Mouse (Mus musculus) hindbrain, postnatal 0 days (tissue): ENCODE measurements around the gene Gm17416. TPM values are rescaled to one million over a fixed set of nuclear protein-coding genes. Genes with fewer than 3 reads are reported as not detected.

Experiments
- ATAC-seq: fragments of 200-750 bp; cut with Nextera tagmentation; 2 replicates; pipeline ENCODE4 v1.8.0; 2017; ENCODE audit warnings: mild to moderate bottlenecking, moderate TSS enrichment, moderate library complexity
- DNase-seq: peaks from one replicate; pipeline ENCODE4 v3.0.0-alpha.2; 2015; ENCODE audit warnings: low spot score
- H3K27ac ChIP-seq: fragments of 300-500 bp; sonication (generic); 2 replicates; pipeline ENCODE4 v1.5.1; 2014; ENCODE audit warnings: mild to moderate bottlenecking
- H3K27me3 ChIP-seq: fragments of 300-500 bp; sonication (generic); 2 replicates; pipeline ENCODE4 v1.6.1; 2014; ENCODE audit warnings: low read length, mixed read lengths; ENCODE audit not compliant: insufficient read depth
- H3K36me3 ChIP-seq: fragments of 300-500 bp; sonication (generic); 2 replicates; pipeline ENCODE4 v1.6.1; 2014; ENCODE audit warnings: low read length, mixed read lengths; ENCODE audit not compliant: insufficient read depth
- H3K4me1 ChIP-seq: fragments of 300-500 bp; sonication (generic); 2 replicates; pipeline ENCODE4 v1.6.1; 2014; ENCODE audit warnings: antibody characterized with exemption, low read length, mixed read lengths; ENCODE audit not compliant: insufficient read depth
- H3K4me2 ChIP-seq: fragments of 300-500 bp; sonication (generic); 2 replicates; pipeline ENCODE4 v1.6.1; 2014; ENCODE audit warnings: low read depth, mild to moderate bottlenecking, low read length, moderate library complexity, mixed read lengths
- H3K4me3 ChIP-seq: fragments of 300-500 bp; sonication (generic); 2 replicates; pipeline ENCODE4 v1.5.1; 2014; ENCODE audit warnings: low read length
- H3K9ac ChIP-seq: fragments of 300-500 bp; sonication (generic); replicated peaks from 2 replicates; pipeline ENCODE4 v1.6.1; 2014; ENCODE audit warnings: mild to moderate bottlenecking, low read length, moderate library complexity, mixed read lengths
- H3K9me3 ChIP-seq: fragments of 300-500 bp; sonication (generic); 2 replicates; pipeline ENCODE4 v1.6.1; 2016; ENCODE audit warnings: low read length, mixed read lengths
- CTCF ChIP-seq: IDR thresholded peaks from 2 replicates; pipeline ENCODE4 v1.5.1; 2016; ENCODE audit warnings: antibody characterized with exemption, control low read depth, low read depth
- WGBS: fragments of 180-500 bp; shearing (Covaris S2); extraction: QIAGEN DNeasy Blood & Tissue Kit; methylation state at CpG from one replicate; pipeline ENCODE4 v1.1.7; 2014; 5-methylcytosine and 5-hydroxymethylcytosine counted together
- polyA plus RNA-seq: library from polyadenylated mRNA; unstranded; fragments of >200 nt; fragmentation: Nextera tagmentation; extraction: Ambion mirVana; gene quantifications from 2 replicates; pipeline ENCODE4 v1.2.1, GENCODE M21; 2015
- total RNA-seq: library from RNA; depleted of rRNA; stranded (reverse); fragments of >200 nt; gene quantifications from 2 replicates; pipeline ENCODE4 v1.2.3, GENCODE M21; 2014; rRNA removed

Gm17416 gene
- total and polyA plus RNA-seq, 2 experiments from 2014 or later = not detected

- no peaks in the 10 kb centered on the region for H3K4me1 ChIP-seq
- H3K36me3 ChIP-seq = no peaks in the 10 kb centered on the region
- 78% methylated on average over 15 of the region's 15 CpGs for WGBS
- peak; percentile 22 for DNase-seq
- H3K9ac ChIP-seq = no peak within 1 kb of the TSS
- H3K4me3 ChIP-seq = no peak within 1 kb of the TSS
- no peak for ATAC-seq
- no peak within 1 kb of the TSS for H3K27ac ChIP-seq
- peak; percentile 44 for TF ChIP-seq CTCF
- no peak within 1 kb of the TSS for H3K4me2 ChIP-seq
- no peaks in the 10 kb centered on the region for H3K27me3 ChIP-seq
- H3K9me3 ChIP-seq = no peaks in the 10 kb centered on the region
Observed at GRCm38 (mm10) chr2:152604057-152604456, 34.9 kb downstream of the Gm17416 start, which contains the start of gene Defb36. Gene Defb36, plus strand, starts transcription at chr2:152604327.

GRCm38 (mm10) chr2:152607746-152608145 lies 38.6 kb downstream of the Gm17416 start:
- Histone ChIP-seq H3K27me3 (no peaks in the 10 kb centered on the region), H3K4me1 (no peaks in the 10 kb centered on the region), H3K4me3 (no peak overlapping the region), H3K9ac (no peak overlapping the region), H3K36me3 (no peaks in the 10 kb centered on the region), H3K9me3 (no peaks in the 10 kb centered on the region), H3K4me2 (no peak overlapping the region), H3K27ac (no peak overlapping the region)
- ATAC-seq = no peak
- no peak for DNase-seq
- 77% methylated on average over 6 of the region's 6 CpGs for WGBS
- TF ChIP-seq CTCF = no peak

GRCm38 (mm10) chr2:152608719-152609118 lies 39.6 kb downstream of the Gm17416 start:
- no peaks in the 10 kb centered on the region for H3K9me3 ChIP-seq
- H3K36me3 ChIP-seq = no peaks in the 10 kb centered on the region
- no peak overlapping the region for H3K9ac ChIP-seq
- H3K27me3 ChIP-seq = no peaks in the 10 kb centered on the region
- ATAC-seq (no peak), DNase-seq (no peak)
- TF ChIP-seq CTCF = peak; percentile 19; the same call in 1 of the 2 replicates
- no peak overlapping the region for H3K4me2 ChIP-seq
- no peak overlapping the region for H3K27ac ChIP-seq
- no peak overlapping the region for H3K4me3 ChIP-seq
- 92% methylated on average over 1 of the region's 1 CpGs for WGBS
- H3K4me1 ChIP-seq = no peaks in the 10 kb centered on the region

GRCm38 (mm10) chr2:152612193-152612592 lies 43.1 kb downstream of the Gm17416 start:
- no peaks in the 10 kb centered on the region for H3K36me3 ChIP-seq
- H3K9me3 ChIP-seq = no peaks in the 10 kb centered on the region
- H3K4me1 ChIP-seq = no peaks in the 10 kb centered on the region
- no peak overlapping the region for H3K27ac ChIP-seq
- ATAC-seq (no peak), DNase-seq (no peak)
- TF ChIP-seq CTCF = no peak
- no peak overlapping the region for H3K9ac ChIP-seq
- H3K4me3 ChIP-seq = no peak overlapping the region
- H3K4me2 ChIP-seq = no peak overlapping the region
- no peaks in the 10 kb centered on the region for H3K27me3 ChIP-seq
- WGBS = 48% methylated on average over 7 of the region's 8 CpGs

- Histone ChIP-seq H3K27me3 (no peaks in the 10 kb centered on the region), H3K4me2 (no peak overlapping the region), H3K4me3 (no peak overlapping the region), H3K36me3 (no peaks in the 10 kb centered on the region), H3K9me3 (no peaks in the 10 kb centered on the region), H3K4me1 (no peaks in the 10 kb centered on the region), H3K27ac (no peak overlapping the region), H3K9ac (no peak overlapping the region)
- DNase-seq (peak; percentile 90), ATAC-seq (peak; percentile 64)
- TF ChIP-seq CTCF = peak; percentile 92
- 13% methylated on average over 7 of the region's 7 CpGs for WGBS
Observed at GRCm38 (mm10) chr2:152615563-152615962, 46.4 kb downstream of the Gm17416 start.

- Histone ChIP-seq H3K4me2 (no peak overlapping the region), H3K9me3 (no peaks in the 10 kb centered on the region), H3K4me3 (no peak overlapping the region), H3K9ac (no peak overlapping the region), H3K27me3 (no peaks in the 10 kb centered on the region), H3K27ac (no peak overlapping the region), H3K36me3 (no peaks in the 10 kb centered on the region), H3K4me1 (no peaks in the 10 kb centered on the region)
- 86% methylated on average over 6 of the region's 6 CpGs for WGBS
- TF ChIP-seq CTCF = no peak
- ATAC-seq (no peak), DNase-seq (no peak)
Observed at GRCm38 (mm10) chr2:152616470-152616869, 47.3 kb downstream of the Gm17416 start.

- H3K27ac ChIP-seq = no peak overlapping the region
Observed at GRCm38 (mm10) chr2:152617374-152617773, 48.2 kb downstream of the Gm17416 start.

More at GRCm38 (mm10) chr2:152617374-152617773, 48.2 kb downstream of the Gm17416 start:
- Histone ChIP-seq H3K9ac (no peak overlapping the region), H3K9me3 (no peaks in the 10 kb centered on the region), H3K36me3 (no peaks in the 10 kb centered on the region), H3K27me3 (no peaks in the 10 kb centered on the region), H3K4me3 (no peak overlapping the region), H3K4me2 (no peak overlapping the region), H3K4me1 (no peaks in the 10 kb centered on the region)
- DNase-seq (no peak), ATAC-seq (no peak)
- TF ChIP-seq CTCF = peak; percentile 52
- 67% methylated on average over 5 of the region's 5 CpGs for WGBS

Other genes with a start within 250 kb of the Gm17416 start
- gene Rbck1, start 236.7 kb upstream of the Gm17416 start, total RNA-seq = 119 and 135 TPM in 2 replicates
- gene Rbck1, start 236.7 kb upstream of the Gm17416 start, polyA plus RNA-seq = 77.9 and 81.6 TPM in 2 replicates
- gene Trib3, start 225.3 kb upstream of the Gm17416 start, total RNA-seq = 2.5 and 4.2 TPM in 2 replicates
- gene Trib3, start 225.3 kb upstream of the Gm17416 start, polyA plus RNA-seq = 2.7 and 3.4 TPM in 2 replicates
- 64.5 and 72.2 TPM in 2 replicates for gene Nrsn2, start 192.7 kb upstream of the Gm17416 start, total RNA-seq
- gene Nrsn2, start 192.7 kb upstream of the Gm17416 start, polyA plus RNA-seq = 83.8 and 91.3 TPM in 2 replicates
- 49.7 and 50.2 TPM in 2 replicates for gene Sox12, start 171.3 kb upstream of the Gm17416 start, total RNA-seq
- 9.7 and 10.1 TPM in 2 replicates for gene Sox12, start 171.3 kb upstream of the Gm17416 start, polyA plus RNA-seq
- gene Zcchc3, start 154.3 kb upstream of the Gm17416 start, total RNA-seq = 17.4 TPM in 2 replicates
- 15.8 and 16.1 TPM in 2 replicates for gene Zcchc3, start 154.3 kb upstream of the Gm17416 start, polyA plus RNA-seq
- gene 6820408C15Rik, start 153.8 kb upstream of the Gm17416 start, total RNA-seq = 2.3 and 3.9 TPM in 2 replicates
- 3.6 and 4.0 TPM in 2 replicates for gene 6820408C15Rik, start 153.8 kb upstream of the Gm17416 start, polyA plus RNA-seq
- gene Defb23, start 104.7 kb upstream of the Gm17416 start, total RNA-seq = not detected in 2 replicates
- not detected in 2 replicates for gene Defb23, start 104.7 kb upstream of the Gm17416 start, polyA plus RNA-seq
- not detected in 2 replicates for gene Defb20, start 92.3 kb upstream of the Gm17416 start, total RNA-seq
- not detected in 2 replicates for gene Defb20, start 92.3 kb upstream of the Gm17416 start, polyA plus RNA-seq
- not detected in 2 replicates for gene Defb22, start 79.2 kb upstream of the Gm17416 start, total RNA-seq
- gene Defb22, start 79.2 kb upstream of the Gm17416 start, polyA plus RNA-seq = not detected in 2 replicates
- gene Defb26, start 57.6 kb upstream of the Gm17416 start, total RNA-seq = not detected in 2 replicates
- not detected in 2 replicates for gene Defb26, start 57.6 kb upstream of the Gm17416 start, polyA plus RNA-seq
- not detected in 2 replicates for gene Defb28, start 51.1 kb upstream of the Gm17416 start, total RNA-seq
- gene Defb28, start 51.1 kb upstream of the Gm17416 start, polyA plus RNA-seq = not detected in 2 replicates
- gene Defb29, start 29.2 kb upstream of the Gm17416 start, total RNA-seq = not detected in 2 replicates
- gene Defb29, start 29.2 kb upstream of the Gm17416 start, polyA plus RNA-seq = not detected in 2 replicates
- gene Defb21, start 3.4 kb downstream of the Gm17416 start, total RNA-seq = not detected in 2 replicates
- not detected in 2 replicates for gene Defb21, start 3.4 kb downstream of the Gm17416 start, polyA plus RNA-seq
- not detected in 2 replicates for gene Defb19, start 11.0 kb downstream of the Gm17416 start, total RNA-seq
- not detected in 2 replicates for gene Defb19, start 11.0 kb downstream of the Gm17416 start, polyA plus RNA-seq
- gene Defb45, start 30.1 kb downstream of the Gm17416 start, total RNA-seq = not detected in 2 replicates
- gene Defb45, start 30.1 kb downstream of the Gm17416 start, polyA plus RNA-seq = not detected in 2 replicates
- not detected in 2 replicates for gene Defb36, start 35.0 kb downstream of the Gm17416 start, total RNA-seq
- not detected in 2 replicates for gene Defb36, start 35.0 kb downstream of the Gm17416 start, polyA plus RNA-seq
- gene Defb25, start 53.7 kb downstream of the Gm17416 start, total RNA-seq = not detected in 2 replicates
- gene Defb25, start 53.7 kb downstream of the Gm17416 start, polyA plus RNA-seq = not detected in 2 replicates
- gene Rem1, start 57.6 kb downstream of the Gm17416 start, total RNA-seq = 1.0 and 1.1 TPM in 2 replicates
- gene Rem1, start 57.6 kb downstream of the Gm17416 start, polyA plus RNA-seq = 0.57 and 0.65 TPM in 2 replicates
- 182 and 196 TPM in 2 replicates for gene H13, start 100.1 kb downstream of the Gm17416 start, total RNA-seq
- gene H13, start 100.1 kb downstream of the Gm17416 start, polyA plus RNA-seq = 162 and 163 TPM in 2 replicates
- gene Mcts2, start 117.7 kb downstream of the Gm17416 start, total RNA-seq = 9.0 and 14.0 TPM in 2 replicates
- 29.4 and 31.2 TPM in 2 replicates for gene Mcts2, start 117.7 kb downstream of the Gm17416 start, polyA plus RNA-seq
- gene Id1, start 166.9 kb downstream of the Gm17416 start, total RNA-seq = 142 and 198 TPM in 2 replicates
- gene Id1, start 166.9 kb downstream of the Gm17416 start, polyA plus RNA-seq = 99.3 and 104 TPM in 2 replicates
- gene Cox4i2, start 184.8 kb downstream of the Gm17416 start, total RNA-seq = 2.1 and 7.1 TPM in 2 replicates
- 4.8 and 6.1 TPM in 2 replicates for gene Cox4i2, start 184.8 kb downstream of the Gm17416 start, polyA plus RNA-seq